Mouse (Mus musculus): ENCODE measurements at regions not wholly inside any gene's neighbourhood (a gene's known extent, or its start where the extent isn't known, plus 50 kb on each side); places are given as distances from the start of the nearest gene placed in this dataset.

- Histone ChIP-seq H3K4me1 (replicated peaks; ENCODE audit: insufficient read depth, low read length) (no peaks in the 10 kb centered on the region), H3K4me3 (replicated peaks; ENCODE audit: low read depth, low read length) (no peak overlapping the region), H3K4me2 (ENCODE audit: low read length) (no peak overlapping the region), H3K36me3 (ENCODE audit: insufficient read depth, low read length) (no peaks in the 10 kb centered on the region), H3K9me3 (replicated peaks; ENCODE audit: low read length) (no peaks in the 10 kb centered on the region), H3K9ac (ENCODE audit: low read depth, low read length) (no peak overlapping the region), H3K27me3 (ENCODE audit: insufficient read depth, low read length) (no peaks in the 10 kb centered on the region), H3K27ac (no peak overlapping the region)
- DNase-seq (ENCODE audit: low spot score), result no peak
- 63% methylated on average over 5 of the region's 5 CpGs for WGBS
- TF ChIP-seq CTCF (IDR thresholded peaks at IDR 0.05; ENCODE audit: low read depth), result no peak
- no peak for ATAC-seq (replicated peaks; ENCODE audit: low FRiP score, low read depth)
Observed at GRCm38 (mm10) chr17:59359503-59359902, 346.3 kb upstream of the Nudt12 start.

DNA sequence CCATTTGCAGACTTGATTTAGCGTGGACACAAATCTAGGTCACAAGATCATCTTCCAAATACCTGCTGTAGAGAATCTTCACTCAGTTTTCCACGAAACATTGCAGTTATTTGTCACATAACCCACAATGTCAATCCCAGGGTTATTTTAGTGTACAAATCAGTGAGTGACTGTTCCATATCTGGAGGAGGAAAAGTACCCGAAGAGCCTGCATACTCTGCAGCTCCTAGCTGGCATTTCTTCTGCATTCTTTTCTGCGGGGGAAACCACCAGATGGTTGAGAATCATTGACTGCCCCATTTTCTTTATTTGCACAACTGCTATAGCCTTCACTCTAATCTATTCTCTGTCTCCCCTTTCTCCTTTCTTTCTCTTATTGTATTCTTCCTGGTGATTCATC is 332.4 kb upstream of the Nudt12 start:
- no peaks in the 10 kb centered on the region for H3K36me3 ChIP-seq (ENCODE audit: insufficient read depth, low read length)
- no peaks in the 10 kb centered on the region for H3K9me3 ChIP-seq (replicated peaks; ENCODE audit: low read length)
- no peak overlapping the region for H3K9ac ChIP-seq (ENCODE audit: low read depth, low read length)
- WGBS, result 77% methylated on average over 4 of the region's 4 CpGs
- ATAC-seq (replicated peaks; ENCODE audit: low FRiP score, low read depth) (no peak), DNase-seq (ENCODE audit: low spot score) (no peak)
- H3K27ac ChIP-seq, result no peak overlapping the region
- no peak overlapping the region for H3K4me3 ChIP-seq (replicated peaks; ENCODE audit: low read depth, low read length)
- no peaks in the 10 kb centered on the region for H3K4me1 ChIP-seq (replicated peaks; ENCODE audit: insufficient read depth, low read length)
- no peak overlapping the region for H3K4me2 ChIP-seq (ENCODE audit: low read length)
- H3K27me3 ChIP-seq (ENCODE audit: insufficient read depth, low read length), result no peaks in the 10 kb centered on the region
- no peak for TF ChIP-seq CTCF (IDR thresholded peaks at IDR 0.05; ENCODE audit: low read depth)

GRCm38 (mm10) chr17:59297939-59298338 is 284.8 kb upstream of the Nudt12 start:
- no peak for DNase-seq (ENCODE audit: low spot score)
- no peak overlapping the region for H3K9ac ChIP-seq (ENCODE audit: low read depth, low read length)
- no peaks in the 10 kb centered on the region for H3K4me1 ChIP-seq (replicated peaks; ENCODE audit: insufficient read depth, low read length)
- H3K4me2 ChIP-seq (ENCODE audit: low read length), result no peak overlapping the region
- no peak overlapping the region for H3K4me3 ChIP-seq (replicated peaks; ENCODE audit: low read depth, low read length)
- no peaks in the 10 kb centered on the region for H3K36me3 ChIP-seq (ENCODE audit: insufficient read depth, low read length)
- no peaks in the 10 kb centered on the region for H3K9me3 ChIP-seq (replicated peaks; ENCODE audit: low read length)
- no peak for ATAC-seq (replicated peaks; ENCODE audit: low FRiP score, low read depth)
- TF ChIP-seq CTCF (IDR thresholded peaks at IDR 0.05; ENCODE audit: low read depth), result no peak
- 90% methylated on average over 5 of the region's 5 CpGs for WGBS
- no peak overlapping the region for H3K27ac ChIP-seq
- H3K27me3 ChIP-seq (ENCODE audit: insufficient read depth, low read length), result no peaks in the 10 kb centered on the region

DNA sequence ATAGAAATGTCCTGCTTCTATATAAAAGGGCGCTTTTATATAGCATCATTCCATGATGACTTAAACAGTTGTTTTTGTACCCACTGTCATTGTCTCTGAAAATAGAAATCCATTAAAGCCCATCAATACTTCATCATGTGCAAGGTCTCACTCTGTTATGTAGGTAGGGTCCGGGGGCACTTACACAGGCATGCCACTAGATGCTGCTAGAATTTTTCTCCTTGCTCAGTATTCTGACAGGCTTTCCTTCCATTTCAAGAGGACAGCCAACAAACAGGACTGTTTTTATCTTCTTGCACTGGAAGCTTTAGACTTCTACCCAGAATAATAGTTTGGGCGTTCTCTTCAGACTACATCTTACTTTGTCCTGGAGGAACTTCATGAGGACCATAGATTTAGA is 268.2 kb upstream of the Nudt12 start:
- ATAC-seq (replicated peaks; ENCODE audit: low FRiP score, low read depth), result no peak
- peak; percentile 45 for DNase-seq (ENCODE audit: low spot score)
- TF ChIP-seq CTCF (IDR thresholded peaks at IDR 0.05; ENCODE audit: low read depth), result peak; percentile 71
- 62% methylated on average over 3 of the region's 3 CpGs for WGBS
- Histone ChIP-seq H3K4me3 (replicated peaks; ENCODE audit: low read depth, low read length) (no peak overlapping the region), H3K4me2 (ENCODE audit: low read length) (no peak overlapping the region), H3K36me3 (ENCODE audit: insufficient read depth, low read length) (no peaks in the 10 kb centered on the region), H3K27me3 (ENCODE audit: insufficient read depth, low read length) (no peaks in the 10 kb centered on the region), H3K27ac (no peak overlapping the region), H3K4me1 (replicated peaks; ENCODE audit: insufficient read depth, low read length) (no peaks in the 10 kb centered on the region), H3K9me3 (replicated peaks; ENCODE audit: low read length) (no peaks in the 10 kb centered on the region), H3K9ac (ENCODE audit: low read depth, low read length) (no peak overlapping the region)

GRCm38 (mm10) chr17:59279811-59280210 is 266.6 kb upstream of the Nudt12 start:
- no peak for ATAC-seq (replicated peaks; ENCODE audit: low FRiP score, low read depth)
- H3K9ac ChIP-seq (ENCODE audit: low read depth, low read length), result no peak overlapping the region
- no peaks in the 10 kb centered on the region for H3K9me3 ChIP-seq (replicated peaks; ENCODE audit: low read length)
- no peak for DNase-seq (ENCODE audit: low spot score)
- H3K27me3 ChIP-seq (ENCODE audit: insufficient read depth, low read length), result no peaks in the 10 kb centered on the region
- no peak for TF ChIP-seq CTCF (IDR thresholded peaks at IDR 0.05; ENCODE audit: low read depth)
- H3K4me3 ChIP-seq (replicated peaks; ENCODE audit: low read depth, low read length), result no peak overlapping the region
- H3K27ac ChIP-seq, result no peak overlapping the region
- WGBS, result 87% methylated on average over 10 of the region's 10 CpGs
- H3K4me2 ChIP-seq (ENCODE audit: low read length), result no peak overlapping the region
- H3K4me1 ChIP-seq (replicated peaks; ENCODE audit: insufficient read depth, low read length), result no peaks in the 10 kb centered on the region
- H3K36me3 ChIP-seq (ENCODE audit: insufficient read depth, low read length), result no peaks in the 10 kb centered on the region

DNA sequence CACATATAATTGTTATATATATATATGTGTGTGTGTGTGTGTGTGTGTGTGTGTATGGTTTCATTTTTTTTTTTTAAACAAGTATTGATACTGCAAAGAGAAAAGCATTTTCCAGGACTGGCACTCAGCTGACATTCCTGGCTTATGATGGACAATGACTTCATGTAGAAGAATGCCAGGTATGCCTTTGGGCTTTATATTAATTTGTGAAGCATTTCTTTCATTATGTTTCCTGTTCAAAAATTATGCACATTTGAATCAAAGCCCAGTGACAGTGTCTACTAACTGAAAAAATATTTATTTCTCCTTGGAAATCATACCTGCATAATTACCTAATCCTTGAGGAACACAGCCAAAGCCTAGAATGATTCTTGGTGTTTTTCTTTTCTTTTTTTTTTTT is 256.4 kb upstream of the Nudt12 start:
- no peak for ATAC-seq (replicated peaks; ENCODE audit: low FRiP score, low read depth)
- DNase-seq (ENCODE audit: low spot score), result no peak
- Histone ChIP-seq H3K4me2 (ENCODE audit: low read length) (no peak overlapping the region), H3K9me3 (replicated peaks; ENCODE audit: low read length) (no peaks in the 10 kb centered on the region), H3K9ac (ENCODE audit: low read depth, low read length) (no peak overlapping the region), H3K4me1 (replicated peaks; ENCODE audit: insufficient read depth, low read length) (no peaks in the 10 kb centered on the region), H3K27me3 (ENCODE audit: insufficient read depth, low read length) (no peaks in the 10 kb centered on the region), H3K36me3 (ENCODE audit: insufficient read depth, low read length) (no peaks in the 10 kb centered on the region), H3K4me3 (replicated peaks; ENCODE audit: low read depth, low read length) (no peak overlapping the region), H3K27ac (no peak overlapping the region)
- no peak for TF ChIP-seq CTCF (IDR thresholded peaks at IDR 0.05; ENCODE audit: low read depth)

GRCm38 (mm10) chr17:59249000-59249399 is 235.8 kb upstream of the Nudt12 start:
- ATAC-seq (replicated peaks; ENCODE audit: low FRiP score, low read depth) (no peak), DNase-seq (ENCODE audit: low spot score) (peak; percentile 61)
- Histone ChIP-seq H3K27me3 (ENCODE audit: insufficient read depth, low read length) (no peaks in the 10 kb centered on the region), H3K4me2 (ENCODE audit: low read length) (no peak overlapping the region), H3K4me3 (replicated peaks; ENCODE audit: low read depth, low read length) (no peak overlapping the region), H3K9me3 (replicated peaks; ENCODE audit: low read length) (no peaks in the 10 kb centered on the region), H3K36me3 (ENCODE audit: insufficient read depth, low read length) (no peaks in the 10 kb centered on the region), H3K27ac (no peak overlapping the region), H3K9ac (ENCODE audit: low read depth, low read length) (no peak overlapping the region), H3K4me1 (replicated peaks; ENCODE audit: insufficient read depth, low read length) (no peaks in the 10 kb centered on the region)
- 41% methylated on average over 5 of the region's 5 CpGs for WGBS
- TF ChIP-seq CTCF (IDR thresholded peaks at IDR 0.05; ENCODE audit: low read depth), result no peak

All from kidney, postnatal 0 days (tissue).